Mouse (Mus musculus): Measurements from ENCODE around the gene Crb2.

DNA sequence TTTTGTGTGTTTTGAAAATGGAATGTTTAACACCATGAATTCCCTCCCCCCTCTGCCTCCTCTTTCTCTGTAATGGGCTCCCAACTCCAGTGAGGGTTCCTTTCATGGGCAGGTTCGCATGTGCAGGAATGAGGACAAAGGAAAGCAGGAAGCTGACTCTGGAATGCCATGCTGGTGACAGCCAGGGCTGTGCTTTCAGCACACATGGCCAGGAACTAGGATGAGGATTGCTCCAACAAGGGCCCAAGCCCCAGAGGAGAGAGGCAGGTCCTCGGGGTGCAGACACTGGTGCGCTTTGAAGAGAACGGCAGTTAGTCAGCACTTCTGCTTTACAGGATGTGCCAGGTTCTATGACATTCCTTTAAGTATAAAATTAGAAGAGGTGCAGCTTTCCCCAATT is 66.7 kb downstream of the Crb2 start:
- TF ChIP-seq CTCF (IDR thresholded peaks at IDR 0.05; ENCODE audit: insufficient read depth, low read length), result no peak
- no peak for TF ChIP-seq POLR2A (IDR thresholded peaks at IDR 0.05; ENCODE audit: borderline replicate concordance, extremely low read depth, low read depth, low read length)

All from lung, adult 2 months (tissue).